Mouse (Mus musculus) MEL (cell line): ENCODE results near the gene Psat1. TPM values are rescaled to one million over a fixed set of nuclear protein-coding genes. Genes with fewer than 3 reads are reported as not detected.

ENCODE experiments used
- DNase-seq: peaks from one replicate; pipeline ENCODE4 v3.0.0; 2011; ENCODE audit warnings: low read depth, low spot score
- H3K27ac ChIP-seq: 2 replicates; pipeline ENCODE4 v1.5.1; 2012; ENCODE audit warnings: low read depth, mild to moderate bottlenecking, control low read depth, low read length, moderate library complexity; ENCODE audit not compliant: control insufficient read depth
- H3K27me3 ChIP-seq, 2 experiments: fragments of 150-350 bp in 1 of 2; sonication (generic) in 1 of 2; 2 replicates each; pipeline ENCODE4 v1.6.1; 2012; ENCODE audit warnings: low read length in 2 of 2, mild to moderate bottlenecking in 2 of 2, improper control_type of control experiment in 1 of 2, moderate library complexity in 1 of 2; ENCODE audit not compliant: insufficient read depth in 2 of 2, control insufficient read depth in 1 of 2
- H3K36me3 ChIP-seq, 2 experiments: 2 replicates each; pipeline ENCODE4 v1.6.1; 2012 to 2014; ENCODE audit warnings: low read length in 2 of 2, improper control_type of control experiment in 1 of 2, inconsistent platforms in 1 of 2, mild to moderate bottlenecking in 1 of 2; ENCODE audit not compliant: insufficient read depth in 2 of 2, control insufficient read depth in 1 of 2
- H3K4me1 ChIP-seq, 2 experiments: fragments of 150-350 bp in 1 of 2; sonication (generic) in 1 of 2; 2 replicates each; pipeline ENCODE4 v1.6.1; 2012; ENCODE audit warnings: low read length in 2 of 2, improper control_type of control experiment in 1 of 2, mild to moderate bottlenecking in 1 of 2; ENCODE audit not compliant: insufficient read depth in 2 of 2, control insufficient read depth in 1 of 2
- H3K4me3 ChIP-seq, 2 experiments: fragments of 150-350 bp in 1 of 2; sonication (generic) in 1 of 2; 2 replicates each; pipeline ENCODE4 v1.5.1; 2012; ENCODE audit warnings: low read depth in 2 of 2, low read length in 2 of 2, mild to moderate bottlenecking in 2 of 2, moderate library complexity in 2 of 2, control low read depth in 1 of 2, improper control_type of control experiment in 1 of 2; ENCODE audit not compliant: control insufficient read depth in 1 of 2, insufficient read depth in 1 of 2
- H3K79me2 ChIP-seq: 2 replicates; pipeline ENCODE4 v1.6.1; 2012; ENCODE audit warnings: mild to moderate bottlenecking, low read length, moderate library complexity; ENCODE audit not compliant: control insufficient read depth, poor library complexity, insufficient read depth
- H3K9ac ChIP-seq: 2 replicates; pipeline ENCODE4 v1.6.1; 2012; ENCODE audit warnings: low read depth, mild to moderate bottlenecking, control low read depth, low read length, moderate library complexity; ENCODE audit not compliant: control insufficient read depth, poor library complexity, severe bottlenecking
- H3K9me3 ChIP-seq: fragments of 150-350 bp; sonication (generic); replicated peaks from 2 replicates; pipeline ENCODE4 v1.6.1; 2012; ENCODE audit warnings: mild to moderate bottlenecking, low read length, improper control_type of control experiment, moderate library complexity; ENCODE audit not compliant: insufficient read depth
- BHLHE40 ChIP-seq: IDR thresholded peaks from 2 replicates; pipeline ENCODE4 v1.6.1; 2012; ENCODE audit warnings: low read depth, mild to moderate bottlenecking, inconsistent platforms, low read length, improper control_type of control experiment, borderline replicate concordance
- E2F4 ChIP-seq: IDR thresholded peaks from 2 replicates; pipeline ENCODE4 v1.6.1; 2011; ENCODE audit warnings: low read depth, low read length, improper control_type of control experiment, borderline replicate concordance
- EP300 ChIP-seq, 2 experiments: IDR thresholded peaks; 2 replicates each; pipeline ENCODE4 v1.6.1; 2011; ENCODE audit warnings: improper control_type of control experiment in 2 of 2, low read length in 2 of 2, low read depth in 1 of 2, mild to moderate bottlenecking in 1 of 2
- ETS1 ChIP-seq: IDR thresholded peaks from 2 replicates; pipeline ENCODE4 v1.6.1; 2012; ENCODE audit warnings: low read depth, mild to moderate bottlenecking, inconsistent platforms, low read length, improper control_type of control experiment, moderate library complexity
- GABPA ChIP-seq: IDR thresholded peaks from 2 replicates; pipeline ENCODE4 v1.6.1; 2012; ENCODE audit warnings: low read depth, mild to moderate bottlenecking, inconsistent platforms, low read length, improper control_type of control experiment, moderate library complexity
- GATA1 ChIP-seq: IDR thresholded peaks from 2 replicates; pipeline ENCODE4 v1.6.1; 2011; ENCODE audit warnings: low read depth, low read length, improper control_type of control experiment
- KAT2A ChIP-seq: conservative IDR thresholded peaks from 2 replicates; pipeline ENCODE4 v1.6.1; 2012; ENCODE audit warnings: low read depth, low read length, improper control_type of control experiment, inconsistent platforms
- MAFK ChIP-seq: IDR thresholded peaks from 2 replicates; pipeline ENCODE4 v1.6.1; 2011; ENCODE audit warnings: low read depth, mild to moderate bottlenecking, low read length, improper control_type of control experiment, borderline replicate concordance
- MAX ChIP-seq: IDR thresholded peaks from 2 replicates; pipeline ENCODE4 v1.6.1; 2011; ENCODE audit warnings: low read length, improper control_type of control experiment
- MYB ChIP-seq: IDR thresholded peaks from 2 replicates; pipeline ENCODE4 v1.6.1; 2011; ENCODE audit warnings: mild to moderate bottlenecking, low read depth, low read length, improper control_type of control experiment
- POLR2AphosphoS2 ChIP-seq: IDR thresholded peaks from 2 replicates; pipeline ENCODE4 v1.6.1; 2011; ENCODE audit warnings: low read length, improper control_type of control experiment
- RAD21 ChIP-seq: IDR thresholded peaks from 2 replicates; pipeline ENCODE4 v1.6.1; 2011; ENCODE audit warnings: mild to moderate bottlenecking, low read depth, low read length, improper control_type of control experiment
- RCOR1 ChIP-seq: IDR thresholded peaks from 2 replicates; pipeline ENCODE4 v1.6.1; 2012; ENCODE audit warnings: low read depth, mild to moderate bottlenecking, inconsistent platforms, low read length, improper control_type of control experiment
- SIN3A ChIP-seq: IDR thresholded peaks from 2 replicates; pipeline ENCODE4 v1.6.1; 2012; ENCODE audit warnings: low read length, improper control_type of control experiment, inconsistent platforms
- SMC3 ChIP-seq: IDR thresholded peaks from 2 replicates; pipeline ENCODE4 v1.6.1; 2011; ENCODE audit warnings: low read depth, low read length, improper control_type of control experiment
- TAL1 ChIP-seq: IDR thresholded peaks from 2 replicates; pipeline ENCODE4 v1.6.1; 2012; ENCODE audit warnings: mild to moderate bottlenecking, inconsistent platforms, low read length, moderate library complexity, mixed read lengths
- TCF12 ChIP-seq: IDR thresholded peaks from 2 replicates; pipeline ENCODE4 v1.6.1; 2014; ENCODE audit warnings: low read depth, mild to moderate bottlenecking, inconsistent platforms, low read length, improper control_type of control experiment, moderate library complexity
- USF1 ChIP-seq: IDR thresholded peaks from 2 replicates; pipeline ENCODE4 v1.6.1; 2014; ENCODE audit warnings: low read depth, mild to moderate bottlenecking, inconsistent platforms, low read length, improper control_type of control experiment, moderate library complexity
- ZC3H11A ChIP-seq: IDR thresholded peaks from 2 replicates; pipeline ENCODE4 v1.6.1; 2012; ENCODE audit warnings: low read depth, mild to moderate bottlenecking, inconsistent platforms, low read length, improper control_type of control experiment
- ZKSCAN1 ChIP-seq: IDR thresholded peaks from 2 replicates; pipeline ENCODE4 v1.6.1; 2012; ENCODE audit warnings: low read depth, mild to moderate bottlenecking, inconsistent platforms, low read length, improper control_type of control experiment, moderate library complexity
- ZNF384 ChIP-seq: IDR thresholded peaks from 2 replicates; pipeline ENCODE4 v1.6.1; 2012; ENCODE audit warnings: low read depth, mild to moderate bottlenecking, inconsistent platforms, low read length, improper control_type of control experiment
- polyA plus RNA-seq, 2 experiments: library from polyadenylated mRNA; stranded (reverse) in 1 of 2; unstranded in 1 of 2; fragments of >175 nt in 1 of 2; fragments of >200 nt in 1 of 2; gene quantifications; 2 replicates each; pipeline versions ENCODE4 v1.2.1 to v1.2.4; 2012; ENCODE audit warnings: low replicate concordance in 2 of 2, low read depth in 1 of 2; ENCODE audit not compliant: insufficient read length in 2 of 2, insufficient read depth in 1 of 2, missing spikeins in 1 of 2
- total RNA-seq: library from RNA; depleted of rRNA; stranded (reverse); fragments of 300-350 nt; gene quantifications from 2 replicates; pipeline ENCODE4 v1.2.3, GENCODE M21; 2012

Psat1 gene
- total and polyA plus RNA-seq, 3 experiments: 201 to 552 (median 484) TPM

- peaks cover 11% of the 10 kb centered on the region; the same call in 1 of the 2 replicates for H3K79me2 ChIP-seq
- H3K27me3 ChIP-seq: no peaks in the 10 kb centered on the region
- no peaks in the 10 kb centered on the region for H3K9me3 ChIP-seq
- peaks cover 6 to 20% of the 10 kb centered on the region in 2 experiments for H3K4me1 ChIP-seq
- no peak overlapping the region for H3K4me3 ChIP-seq
- peaks cover 38 to 43% of the 10 kb centered on the region in 2 experiments for H3K36me3 ChIP-seq
- DNase-seq: peak; percentile 31
- no peak overlapping the region for H3K9ac ChIP-seq
- H3K27ac ChIP-seq: no peak overlapping the region
- no peak for TF ChIP-seq BHLHE40
- TF ChIP-seq TAL1: 0 out of 2 replicates have a peak, but pooled peaks have one; percentile 5
- TF ChIP-seq ZC3H11A: no peak
- no peak for TF ChIP-seq RCOR1
- no peak for TF ChIP-seq MYB
- no peak for TF ChIP-seq ZKSCAN1
Observed at GRCm38 (mm10) chr19:15913249-15913997, 33.7 kb downstream of the Psat1 start.

DNA sequence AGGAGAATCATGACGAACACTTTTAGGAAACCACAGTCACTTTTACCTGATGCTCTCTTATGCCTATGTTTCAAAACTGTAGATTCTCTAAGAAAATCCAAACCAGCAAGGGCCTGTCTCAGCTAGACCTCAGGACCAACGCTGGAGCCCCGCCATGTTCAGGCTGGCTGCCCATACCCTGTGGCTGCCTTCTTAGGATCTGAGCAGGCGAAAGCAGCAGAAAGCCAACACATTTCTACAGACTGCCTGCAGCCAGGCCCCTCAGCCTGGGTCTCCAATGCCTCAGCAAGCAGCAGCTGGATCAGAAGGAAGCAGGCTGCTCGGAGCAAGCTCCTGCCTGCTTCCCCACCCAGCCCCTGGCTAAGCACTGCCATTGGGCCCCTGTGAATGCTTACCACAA is 35.7 kb downstream of the Psat1 start:
- Histone ChIP-seq H3K9me3 (no peaks in the 10 kb centered on the region), H3K79me2 (no peaks in the 10 kb centered on the region), H3K27me3 (no peaks in the 10 kb centered on the region), H3K27ac (peak overlapping the region; percentile 48), H3K36me3 (peaks cover 32 to 39% of the 10 kb centered on the region in 2 experiments), H3K4me1 (peaks cover 6 to 20% of the 10 kb centered on the region in 2 experiments), H3K4me3 (no peak overlapping the region), H3K9ac (no peak overlapping the region)
- TF ChIP-seq MAX (no peak), KAT2A (no peak), SIN3A (no peak), ZNF384 (no peak), RAD21 (no peak), USF1 (no peak), BHLHE40 (no peak), E2F4 (no peak)
- no peak for DNase-seq

DNA sequence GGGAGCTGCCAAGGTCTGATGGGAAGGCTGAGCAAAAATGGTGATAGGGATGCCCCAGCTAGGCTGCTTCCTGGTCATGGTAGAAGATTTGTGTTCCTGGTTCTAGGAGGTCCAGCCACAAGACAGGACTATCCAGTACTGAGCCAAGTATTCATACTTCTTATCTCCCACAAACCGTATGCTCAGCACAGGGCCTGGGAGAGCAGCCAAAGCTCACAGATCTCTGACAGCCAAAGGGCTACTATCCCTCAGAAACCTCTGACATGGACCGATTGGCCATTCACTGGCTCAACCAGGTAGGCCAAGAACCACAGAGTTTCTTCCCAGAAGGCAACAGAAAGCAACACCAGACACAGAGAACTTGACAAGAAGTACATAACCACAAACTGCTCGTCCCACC is 36.1 kb downstream of the Psat1 start:
- Histone ChIP-seq H3K4me1 (peaks cover 6 to 20% of the 10 kb centered on the region in 2 experiments), H3K9me3 (no peaks in the 10 kb centered on the region), H3K79me2 (no peaks in the 10 kb centered on the region), H3K36me3 (peaks cover 31 to 39% of the 10 kb centered on the region in 2 experiments), H3K4me3 (no peak overlapping the region), H3K27me3 (no peaks in the 10 kb centered on the region), H3K9ac (no peak overlapping the region), H3K27ac (peak overlapping the region; percentile 48)
- DNase-seq: peak; percentile 81
- TF ChIP-seq GABPA (no peak), KAT2A (no peak), MAFK (no peak), GATA1 (peak; percentile 81), SIN3A (no peak), EP300 (IDR thresholded peaks at IDR 0.05; ENCODE audit: low read depth in 1 of 2, low read length in 2 of 2) (peak; percentile 65 to 69), TCF12 (peak; percentile 70), SMC3 (no peak), TAL1 (peak; percentile 76), RCOR1 (peak; percentile 37), ETS1 (peak; percentile 69; the same call in 1 of the 2 replicates), POLR2AphosphoS2 (no peak)
